9 mouse cellular contexts compared by ENCODE assay signal in the genomic region with DNA sequence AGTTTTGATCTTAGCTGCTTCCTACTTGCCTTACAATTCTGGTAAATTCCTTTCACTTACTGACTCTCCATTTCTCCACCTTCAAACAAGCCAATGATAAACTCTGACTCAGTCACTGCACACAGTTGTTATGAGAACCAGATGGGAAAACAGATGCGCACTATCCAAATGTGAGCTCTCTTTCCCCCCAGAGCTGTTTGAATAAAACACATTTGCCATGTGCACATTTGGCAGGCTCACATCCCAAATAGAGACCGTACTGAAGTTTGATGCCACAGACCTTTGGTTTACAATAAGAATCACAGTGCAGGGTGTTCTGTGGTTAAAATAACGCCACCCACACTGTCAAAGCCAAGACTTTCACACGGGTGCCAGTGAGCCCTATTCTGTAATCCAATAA. TPM values are rescaled to one million over a fixed set of nuclear protein-coding genes. Genes with fewer than 3 reads are reported as not detected.
DNase-seq lines count a peak whose midpoint lies in the region; ATAC-seq lines count a peak whose summit lies in the region.
"Had no signal": no experiment of that assay in that cellular context is flagged by ENCODE, and none has a peak within 500 bp of the region (broad histone marks: within the 10 kb centered on the region; RNA-seq: fewer than 3 reads in every experiment).

No protein-coding gene starts in this region.

- no peaks in the 10 kb centered on the region for H3K36me3 ChIP-seq in limb, embryonic 11.5 days (ENCODE audit: control insufficient read depth, insufficient read depth, low read length)
- H3K36me3 ChIP-seq: neural tube, embryonic 13.5 days had no signal

- DNase-seq in frontal cortex, postnatal 10 days (ENCODE audit: low spot score in 2 of 2), result no peak
- DNase-seq in adipocyte (ENCODE audit: low spot score), result peak; percentile 70
- DNase-seq in forelimb bud, embryonic 11.5 days (ENCODE audit: low read depth, low spot score), result peak; percentile 64
- DNase-seq in limb, embryonic 11.5 days (ENCODE audit: low spot score), result peak; percentile 29
- no peak for DNase-seq in spleen, adult 12 weeks (ENCODE audit: low spot score)

- H3K27me3 ChIP-seq in limb, embryonic 11.5 days (ENCODE audit: control insufficient read depth, insufficient read depth, low read length), result no peaks in the 10 kb centered on the region
- H3K27me3 ChIP-seq: neural tube, embryonic 13.5 days had no signal

- no peak overlapping the region for H3K9ac ChIP-seq in limb, embryonic 11.5 days (ENCODE audit: low read length)
- H3K9ac ChIP-seq: neural tube, embryonic 13.5 days had no signal

- peak; percentile 89 for ATAC-seq in frontal cortex, adult (ENCODE audit: low TSS enrichment)
- no peak for ATAC-seq in limb, embryonic 11.5 days (ENCODE audit: insufficient number of reproducible peaks, low FRiP score, low TSS enrichment, low read depth)
- ATAC-seq in erythroid progenitor cell, adult 5-6 weeks (replicated peaks; ENCODE audit: low FRiP score, poor library complexity, severe bottlenecking), result no peak
- no peak for ATAC-seq in monocyte, adult 5-6 weeks (replicated peaks; ENCODE audit: insufficient number of reproducible peaks, low FRiP score, low TSS enrichment, poor library complexity, severe bottlenecking)

- H3K9me3 ChIP-seq in limb, embryonic 11.5 days (ENCODE audit: control insufficient read depth, low read length), result no peaks in the 10 kb centered on the region
- H3K9me3 ChIP-seq: neural tube, embryonic 13.5 days had no signal

- H3K4me3 ChIP-seq in limb, embryonic 11.5 days (ENCODE audit: low read depth, low read length), result no peak overlapping the region
- H3K4me3 ChIP-seq: neural tube, embryonic 13.5 days had no signal

- H3K4me1 ChIP-seq in limb, embryonic 11.5 days (ENCODE audit: control insufficient read depth, insufficient read depth, low read length), result no peaks in the 10 kb centered on the region
- H3K4me1 ChIP-seq: neural tube, embryonic 13.5 days had no signal

- H3K4me2 ChIP-seq in limb, embryonic 11.5 days (ENCODE audit: low read depth, severe bottlenecking), result no peak overlapping the region
- H3K4me2 ChIP-seq: neural tube, embryonic 13.5 days had no signal

- H3K27ac ChIP-seq in limb, embryonic 11.5 days (replicated peaks; ENCODE audit: low read depth, low read length), result no peak overlapping the region
- H3K27ac ChIP-seq: neural tube, embryonic 13.5 days had no signal

- WGBS in limb, embryonic 11.5 days, result 35% methylated on average over 4 of the region's 4 CpGs

RNA-seq across cellular contexts. Expression of a gene that starts 43.8 kb away (rescaled TPM):
- polyA plus RNA-seq in limb, embryonic 11.5 days (2014; fragmentation: Nextera tagmentation; extraction: Ambion mirVana), result 2.2 and 2.4 TPM in 2 replicates
- not detected in 2 replicates for total RNA-seq in erythroid progenitor cell, adult 5-6 weeks (2015; ENCODE audit: low replicate concordance)
- 0.76 TPM in 1 of 2 replicates, not detected in the other for total RNA-seq in erythroid progenitor cell, adult 5-6 weeks (2017; ENCODE audit: low replicate concordance)
- 0.10 to 2.3 TPM in 2 of 3 replicates, not detected in the other for total RNA-seq in monocyte, adult 5-6 weeks (2017)

Comparison
In these comparisons a context has a peak if more than half of its experiments do, and no peak if none do; other contexts are left out.
1. DNase-seq: peak in adipocyte (single experiment), forelimb bud, embryonic 11.5 days (single experiment) and limb, embryonic 11.5 days (single experiment); none in frontal cortex, postnatal 10 days (0 of 2) and spleen, adult 12 weeks (single experiment).